8 mouse cellular contexts compared by ENCODE assay signal in the genomic region with DNA sequence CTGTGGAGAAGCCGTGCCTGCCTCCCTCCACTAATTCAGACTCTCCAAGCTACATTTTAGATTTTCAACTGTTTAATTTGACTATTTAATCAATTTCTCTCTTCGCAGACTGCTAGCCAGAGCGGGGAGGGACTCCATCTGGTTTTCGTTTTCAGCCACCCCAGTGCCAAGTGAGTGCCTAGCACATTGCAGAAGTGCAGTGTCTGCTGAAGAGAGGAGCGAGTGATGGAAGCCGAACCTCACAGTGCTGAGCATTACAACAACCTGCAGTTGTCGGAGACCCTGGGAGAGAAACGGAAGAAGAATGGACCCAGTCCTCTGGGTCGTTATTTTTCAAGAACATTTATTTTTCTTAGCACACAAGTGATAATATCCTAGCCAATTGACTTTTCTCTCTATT. TPM values are rescaled to one million over a fixed set of nuclear protein-coding genes. Genes with fewer than 3 reads are reported as not detected.
DNase-seq lines count a peak whose midpoint lies in the region; TF ChIP-seq lines count a peak whose summit lies in the region.

No protein-coding gene starts in this region.

- peak overlapping the region; percentile 32; the same call in 1 of the 2 replicates for H3K4me3 ChIP-seq in layer of hippocampus, adult 2 months

- H3K27ac ChIP-seq in layer of hippocampus, adult 2 months: no peak overlapping the region

- TF ChIP-seq CTCF in layer of hippocampus, adult 2 months (conservative IDR thresholded peaks at IDR 0.05): no peak

- peak; percentile 23 to 47 for DNase-seq in cerebellum, postnatal 25 days
- DNase-seq in cerebellum, adult 8-10 months: no peak
- DNase-seq in gastrocnemius, adult 18-20 months (ENCODE audit: low spot score): peak; percentile 8
- DNase-seq in layer of hippocampus, adult 2 months (ENCODE audit: low spot score in 2 of 2): peak; percentile 75 to 85
- peak; percentile 45 for DNase-seq in lung, postnatal 25 days (ENCODE audit: low spot score)
- no peak for DNase-seq in urinary bladder, postnatal 10 days (ENCODE audit: low spot score)
- DNase-seq in thymus, adult 18-20 months: no peak
- DNase-seq in cerebellum, adult 18-20 months: no peak

RNA-seq across cellular contexts. Expression of gene Hmcn1, which starts 59.6 kb away (rescaled TPM):
- total RNA-seq in gastrocnemius, adult 18-20 months (2021): 1 to 10 TPM; 4.8 to 6.9 TPM
- total RNA-seq in layer of hippocampus, adult 2 months (2021): 1 to 10 TPM; 1.6 to 2.0 TPM

Comparison
In these comparisons a context has a peak if more than half of its experiments do, and no peak if none do; other contexts are left out.
1. DNase-seq: peak in cerebellum, postnatal 25 days (2 of 2), gastrocnemius, adult 18-20 months (single experiment), layer of hippocampus, adult 2 months (2 of 2) and lung, postnatal 25 days (single experiment); none in cerebellum, adult 8-10 months (single experiment), urinary bladder, postnatal 10 days (single experiment), thymus, adult 18-20 months (0 of 2) and cerebellum, adult 18-20 months (0 of 2).